Mouse (Mus musculus): ENCODE results near the gene Csad.

DNA sequence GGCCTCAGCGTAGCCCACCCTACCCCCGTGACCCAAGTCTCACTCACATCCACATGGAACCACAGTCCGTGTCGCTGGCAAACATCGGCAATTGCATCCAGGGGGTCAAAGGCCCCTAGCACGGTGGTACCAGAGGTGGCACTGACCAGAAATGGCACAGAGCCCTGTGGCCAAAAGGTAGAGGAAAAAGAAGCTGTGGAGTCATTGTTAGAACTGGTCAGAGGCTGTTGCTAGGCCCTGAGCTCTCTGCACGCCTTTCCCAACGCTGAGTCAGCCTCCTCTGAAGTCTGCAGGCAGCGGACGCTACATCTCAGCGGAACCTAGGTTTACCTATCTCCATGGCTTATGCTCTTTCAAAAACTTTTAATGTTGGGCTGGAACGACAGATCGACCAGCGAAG is 24.6 kb downstream of the Csad start:
- no peak for TF ChIP-seq CTCF (IDR thresholded peaks at IDR 0.05; ENCODE audit: low read depth)
- TF ChIP-seq EP300 (optimal IDR thresholded peaks at IDR 0.05) = no peak

Measured in stomach, postnatal 0 days (tissue).